21 mouse cellular contexts compared by ENCODE assay signal in the genomic region with DNA sequence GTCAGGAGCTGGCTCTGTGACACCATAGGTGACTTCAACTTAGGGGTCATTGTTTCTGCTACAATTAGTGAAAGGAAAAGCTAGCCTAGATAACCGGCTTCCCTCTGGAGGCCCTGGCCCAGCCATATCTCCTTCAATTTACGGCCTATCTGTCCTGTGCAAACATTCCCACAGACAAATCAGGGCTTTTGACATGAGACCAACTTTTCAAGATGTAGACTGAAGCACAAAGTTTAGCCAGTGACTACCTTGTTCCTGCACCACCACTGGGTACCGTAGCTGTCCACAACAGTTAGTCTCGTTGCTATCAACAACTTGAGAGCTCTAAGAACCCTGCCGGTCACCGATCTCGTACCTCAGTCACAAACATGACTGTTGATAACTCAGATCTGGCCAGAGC.
DNase-seq lines count a peak whose midpoint lies in the region; ATAC-seq and TF ChIP-seq lines count a peak whose summit lies in the region.
"Had no signal": no experiment of that assay in that cellular context is flagged by ENCODE, and none has a peak within 500 bp of the region (broad histone marks: within the 10 kb centered on the region; RNA-seq: fewer than 3 reads in every experiment).

No protein-coding gene starts in this region.

- H3K9ac ChIP-seq in heart, embryonic 13.5 days, result no peak overlapping the region
- H3K9ac ChIP-seq in kidney, embryonic 14.5 days (ENCODE audit: low read depth, low read length), result no peak overlapping the region
- H3K9ac ChIP-seq: forebrain, embryonic 15.5 days; kidney, embryonic 15.5 days; limb, embryonic 12.5 days; liver, embryonic 14.5 days had no signal

- peak overlapping the region; percentile 67 for H3K27ac ChIP-seq in gastrocnemius, adult 2 months
- peak overlapping the region; percentile 0; the same call in 1 of the 2 replicates for H3K27ac ChIP-seq in heart, embryonic 13.5 days (replicated peaks)
- H3K27ac ChIP-seq in kidney, embryonic 14.5 days (ENCODE audit: low read depth, low read length), result no peak overlapping the region
- H3K27ac ChIP-seq: forebrain, embryonic 15.5 days; kidney, embryonic 15.5 days; limb, embryonic 12.5 days; liver, embryonic 14.5 days had no signal

- DNase-seq in gastrocnemius, adult 2 months, result no peak
- no peak for DNase-seq in gastrocnemius, postnatal 4 days (ENCODE audit: low spot score in 2 of 2)
- peak; percentile 9 for DNase-seq in 3T3-L1 (ENCODE audit: low read depth, low spot score)
- peak; percentile 33 for DNase-seq in heart, postnatal 4 days
- DNase-seq in left cerebral cortex, adult 18-20 months (ENCODE audit: low spot score in 2 of 2), result no peak
- no peak for DNase-seq in c-Kit-positive CD71-positive TER-119-positive erythroid progenitor cells, embryonic 14.5 days (ENCODE audit: low spot score)
- DNase-seq: cerebellum, adult 11 months; cerebellum, postnatal 25 days; embryo, embryonic 11 days; gastrocnemius, postnatal 25 days; right cerebral cortex, postnatal 25 days; thymus, postnatal 14 days had no signal

- ATAC-seq in heart, embryonic 13.5 days (ENCODE audit: extremely low read depth, insufficient number of reproducible peaks, low FRiP score, low TSS enrichment), result no peak; the same call in 1 of the 2 replicates
- ATAC-seq in kidney, embryonic 14.5 days (ENCODE audit: low FRiP score, low TSS enrichment), result no peak
- ATAC-seq: CD4-positive, CD25-positive, alpha-beta regulatory T cell, adult 4 months; forebrain, embryonic 15.5 days; midbrain, embryonic 16.5 days; Patski had no signal

- WGBS in heart, embryonic 13.5 days, result 15% methylated on average over 7 of the region's 7 CpGs
- WGBS in kidney, embryonic 14.5 days, result 54% methylated on average over 7 of the region's 7 CpGs

- H3K4me3 ChIP-seq in gastrocnemius, adult 2 months, result no peak overlapping the region
- no peak overlapping the region for H3K4me3 ChIP-seq in heart, embryonic 13.5 days
- H3K4me3 ChIP-seq in kidney, embryonic 14.5 days (ENCODE audit: low read length), result no peak overlapping the region
- H3K4me3 ChIP-seq: forebrain, embryonic 15.5 days; kidney, embryonic 15.5 days; limb, embryonic 12.5 days had no signal

- H3K27me3 ChIP-seq in heart, embryonic 13.5 days (replicated peaks), result no peaks in the 10 kb centered on the region
- no peaks in the 10 kb centered on the region for H3K27me3 ChIP-seq in kidney, embryonic 14.5 days (ENCODE audit: control insufficient read depth, insufficient read depth, low read length)
- H3K27me3 ChIP-seq: forebrain, embryonic 15.5 days; kidney, embryonic 15.5 days; limb, embryonic 12.5 days; Patski had no signal

- H3K9me3 ChIP-seq in heart, embryonic 13.5 days, result peaks cover 4% of the 10 kb centered on the region
- no peaks in the 10 kb centered on the region for H3K9me3 ChIP-seq in kidney, embryonic 14.5 days (ENCODE audit: control insufficient read depth, low read length)
- H3K9me3 ChIP-seq: forebrain, embryonic 15.5 days; kidney, embryonic 15.5 days; limb, embryonic 12.5 days had no signal

- H3K4me1 ChIP-seq in heart, embryonic 13.5 days, result peaks cover 21% of the 10 kb centered on the region
- H3K4me1 ChIP-seq in kidney, embryonic 14.5 days (ENCODE audit: control insufficient read depth, insufficient read depth, low read length), result no peaks in the 10 kb centered on the region
- H3K4me1 ChIP-seq: forebrain, embryonic 15.5 days; kidney, embryonic 15.5 days; limb, embryonic 12.5 days had no signal

- H3K4me2 ChIP-seq in heart, embryonic 13.5 days, result no peak overlapping the region; the same call in 1 of the 2 replicates
- H3K4me2 ChIP-seq in kidney, embryonic 14.5 days (replicated peaks; ENCODE audit: low read depth, low read length), result no peak overlapping the region
- H3K4me2 ChIP-seq: forebrain, embryonic 15.5 days; kidney, embryonic 15.5 days; limb, embryonic 12.5 days had no signal

- intact Hi-C loops in gastrocnemius, adult 2 months (cut with DNase I), result no loop called here

- no peak for TF ChIP-seq CTCF in gastrocnemius, adult 2 months (IDR thresholded peaks at IDR 0.05)

- H3K36me3 ChIP-seq in heart, embryonic 13.5 days, result no peaks in the 10 kb centered on the region
- no peaks in the 10 kb centered on the region for H3K36me3 ChIP-seq in kidney, embryonic 14.5 days (ENCODE audit: control insufficient read depth, insufficient read depth, low read length)
- H3K36me3 ChIP-seq: forebrain, embryonic 15.5 days; kidney, embryonic 15.5 days; limb, embryonic 12.5 days had no signal

Comparison
In these comparisons a context has a peak if more than half of its experiments do, and no peak if none do; other contexts are left out.
1. DNase-seq: peak in 3T3-L1 (single experiment) and heart, postnatal 4 days (single experiment); none in gastrocnemius, adult 2 months (single experiment), gastrocnemius, postnatal 4 days (0 of 2), left cerebral cortex, adult 18-20 months (0 of 2) and c-Kit-positive CD71-positive TER-119-positive erythroid progenitor cells, embryonic 14.5 days (single experiment).